Comparison of ENCODE assay signal across 19 mouse cellular contexts in the genomic region with DNA sequence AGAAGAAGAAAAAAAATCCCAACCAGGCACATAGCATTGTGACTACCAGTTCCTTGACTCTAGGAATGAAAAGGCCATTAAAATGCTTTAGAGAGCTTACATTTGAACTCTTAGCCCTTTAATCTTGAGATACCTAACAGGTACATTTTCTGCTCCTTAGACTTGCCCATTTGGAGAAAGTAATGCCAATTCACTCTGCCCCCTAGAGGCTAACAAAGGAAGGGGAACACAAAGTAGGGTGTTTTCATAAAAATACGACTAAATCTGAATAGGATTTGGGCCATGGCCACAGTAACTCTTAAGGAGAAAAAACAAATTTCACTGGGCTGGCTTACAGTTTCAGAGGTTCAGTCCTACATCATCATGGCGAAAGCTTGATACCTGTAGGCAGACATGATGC.
DNase-seq lines count a peak whose midpoint lies in the region; ATAC-seq and TF ChIP-seq lines count a peak whose summit lies in the region.
"Had no signal": no experiment of that assay in that cellular context is flagged by ENCODE, and none has a peak within 500 bp of the region (broad histone marks: within the 10 kb centered on the region; RNA-seq: fewer than 3 reads in every experiment).

No protein-coding gene starts in this region.

- no peak for TF ChIP-seq EP300 in heart, adult 2 months (IDR thresholded peaks at IDR 0.05; ENCODE audit: insufficient read depth, low read depth, low read length)
- no peak for TF ChIP-seq EP300 in liver, postnatal 0 days (IDR thresholded peaks at IDR 0.05; ENCODE audit: low read depth)

- H3K36me3 ChIP-seq in heart, adult 2 months (ENCODE audit: control insufficient read depth, insufficient read depth, low read length) = no peaks in the 10 kb centered on the region; the same call in 1 of the 2 replicates
- 0 out of 2 replicates have a peak, but pooled peaks cover 10% of the 10 kb centered on the region for H3K36me3 ChIP-seq in liver, postnatal 0 days (replicated peaks; ENCODE audit: insufficient read depth, low read length)
- H3K36me3 ChIP-seq in hindbrain, embryonic 12.5 days = 0 out of 2 replicates have a peak, but pooled peaks cover 4% of the 10 kb centered on the region

- in situ Hi-C loops in Patski (cut with MboI; ENCODE audit: low pct_unique_long_range_greater_than_20kb) = no loop called here

- no peak overlapping the region for H3K9ac ChIP-seq in heart, adult 2 months (ENCODE audit: low read depth, low read length)
- H3K9ac ChIP-seq in liver, postnatal 0 days (replicated peaks) = no peak overlapping the region
- no peak overlapping the region for H3K9ac ChIP-seq in hindbrain, embryonic 12.5 days
- H3K9ac ChIP-seq: forebrain, embryonic 15.5 days; hindbrain, embryonic 15.5 days; limb, embryonic 15.5 days; stomach, embryonic 15.5 days had no signal

- H3K4me3 ChIP-seq in heart, adult 2 months = no peak overlapping the region
- no peak overlapping the region for H3K4me3 ChIP-seq in liver, postnatal 0 days (ENCODE audit: low read depth, low read length)
- H3K4me3 ChIP-seq in hindbrain, embryonic 12.5 days = no peak overlapping the region
- H3K4me3 ChIP-seq: forebrain, embryonic 15.5 days; hindbrain, embryonic 15.5 days; limb, embryonic 15.5 days; myocyte; stomach, embryonic 15.5 days had no signal

- H3K4me1 ChIP-seq in heart, adult 2 months (ENCODE audit: control insufficient read depth, insufficient read depth, low read length) = no peaks in the 10 kb centered on the region
- H3K4me1 ChIP-seq in liver, postnatal 0 days (ENCODE audit: insufficient read depth) = no peaks in the 10 kb centered on the region
- peaks cover 2% of the 10 kb centered on the region; the same call in 1 of the 2 replicates for H3K4me1 ChIP-seq in hindbrain, embryonic 12.5 days
- H3K4me1 ChIP-seq: limb, embryonic 15.5 days; stomach, embryonic 15.5 days had no signal

- no peak for TF ChIP-seq POLR2A in heart, adult 2 months (IDR thresholded peaks at IDR 0.05; ENCODE audit: insufficient read depth, low read depth, low read length)

- H3K27ac ChIP-seq in heart, adult 2 months = no peak overlapping the region
- H3K27ac ChIP-seq in liver, postnatal 0 days (ENCODE audit: low read depth) = no peak overlapping the region
- H3K27ac ChIP-seq in hindbrain, embryonic 12.5 days = no peak overlapping the region
- H3K27ac ChIP-seq: forebrain, embryonic 15.5 days; hindbrain, embryonic 15.5 days; limb, embryonic 15.5 days; stomach, embryonic 15.5 days had no signal

- ATAC-seq in liver, postnatal 0 days = no peak
- ATAC-seq in Patski = no peak
- ATAC-seq in hindbrain, embryonic 12.5 days (ENCODE audit: low FRiP score) = no peak
- ATAC-seq: forebrain, embryonic 15.5 days had no signal

- no peaks in the 10 kb centered on the region for H3K9me3 ChIP-seq in liver, postnatal 0 days (ENCODE audit: low read length)
- no peaks in the 10 kb centered on the region for H3K9me3 ChIP-seq in hindbrain, embryonic 12.5 days (replicated peaks)
- H3K9me3 ChIP-seq: forebrain, embryonic 15.5 days; hindbrain, embryonic 15.5 days; limb, embryonic 15.5 days; stomach, embryonic 15.5 days had no signal

- peak; percentile 70 for TF ChIP-seq CTCF in heart, adult 2 months (IDR thresholded peaks at IDR 0.05)
- TF ChIP-seq CTCF in liver, postnatal 0 days (IDR thresholded peaks at IDR 0.05; ENCODE audit: low read depth) = peak; percentile 57
- TF ChIP-seq CTCF in Patski (IDR thresholded peaks at IDR 0.05) = peak; percentile 36

- no peaks in the 10 kb centered on the region; the same call in 1 of the 2 replicates for H3K27me3 ChIP-seq in heart, adult 2 months (ENCODE audit: control insufficient read depth, insufficient read depth, low read length)
- no peaks in the 10 kb centered on the region for H3K27me3 ChIP-seq in liver, postnatal 0 days (ENCODE audit: insufficient read depth, low read length)
- no peaks in the 10 kb centered on the region for H3K27me3 ChIP-seq in Patski
- H3K27me3 ChIP-seq in hindbrain, embryonic 12.5 days = no peaks in the 10 kb centered on the region
- H3K27me3 ChIP-seq: forebrain, embryonic 15.5 days; hindbrain, embryonic 15.5 days; limb, embryonic 15.5 days; stomach, embryonic 15.5 days had no signal

- no peak for DNase-seq in heart, adult 2 months
- no peak for DNase-seq in heart, postnatal 36 days
- DNase-seq in liver, postnatal 0 days = no peak
- DNase-seq in liver (no peak), Patski (ENCODE audit: low read depth, low spot score) (no peak)
- peak; percentile 9 to 25 for DNase-seq in B cell, adult 2 months
- no peak for DNase-seq in adrenal gland, adult 8-10 months
- DNase-seq: adrenal gland, postnatal 25 days; cerebellum, postnatal 10 days; heart, postnatal 10 days; lung, postnatal 14 days; right cerebral cortex, adult 18-20 months had no signal

- WGBS in heart, adult 2 months = 82% methylated on average over 2 of the region's 2 CpGs
- WGBS in liver, postnatal 0 days (ENCODE audit: insufficient replicate concordance) = 77% methylated on average over 2 of the region's 2 CpGs
- 83% methylated on average over 2 of the region's 2 CpGs for WGBS in hindbrain, embryonic 12.5 days

- H3K4me2 ChIP-seq in liver, postnatal 0 days (ENCODE audit: low read depth, low read length) = no peak overlapping the region
- H3K4me2 ChIP-seq in hindbrain, embryonic 12.5 days (replicated peaks) = no peak overlapping the region
- H3K4me2 ChIP-seq: forebrain, embryonic 15.5 days; hindbrain, embryonic 15.5 days; limb, embryonic 15.5 days; midbrain, embryonic 11.5 days; stomach, embryonic 15.5 days had no signal

- intact Hi-C loops in heart, adult 2 months (cut with DNase I) = no loop called here
- intact Hi-C loops in heart, postnatal 36 days (cut with DNase I) = no loop called here

- H3K79me2 ChIP-seq in heart, adult 2 months (replicated peaks; ENCODE audit: control insufficient read depth, insufficient read depth, low read length) = no peaks in the 10 kb centered on the region

- CTCF ChIA-PET in Patski (lab: Charles Lee) = interaction anchor here (1.1 to 3.0 kb wide), 5 partner anchors 9 to 15 kb away, joined by 3 to 12 read pairs (median 3); no protein-coding TSS in a partner anchor

- POLR2A ChIA-PET in Patski (lab: Charles Lee) = interaction anchor here (0.6 to 0.7 kb wide), 3 partner anchors 8 to 319 kb away, joined by 3 read pairs; no protein-coding TSS in a partner anchor

Comparison
In these comparisons a context has a peak if more than half of its experiments do, and no peak if none do; other contexts are left out.
1. DNase-seq: peak in B cell, adult 2 months (2 of 2); none in heart, adult 2 months (0 of 2), heart, postnatal 36 days (0 of 2), liver, postnatal 0 days (single experiment), liver (single experiment), Patski (single experiment) and adrenal gland, adult 8-10 months (single experiment).
2. Peak in every context shown above with its lines, with median percentiles within 50 percentile points of each other: CTCF ChIP-seq.